Mouse (Mus musculus): Measurements from ENCODE around the gene Gm3402. TPM values are rescaled to one million over a fixed set of nuclear protein-coding genes. Genes with fewer than 3 reads are reported as not detected.

The Gm3402 gene
- not detected for polyA plus RNA-seq (2014; fragmentation: Illumina TruSeq; extraction: RNeasy Lipid Tissue Mini Kit (QIAGEN cat#74804); ENCODE audit: low read depth, low replicate concordance)

DNA sequence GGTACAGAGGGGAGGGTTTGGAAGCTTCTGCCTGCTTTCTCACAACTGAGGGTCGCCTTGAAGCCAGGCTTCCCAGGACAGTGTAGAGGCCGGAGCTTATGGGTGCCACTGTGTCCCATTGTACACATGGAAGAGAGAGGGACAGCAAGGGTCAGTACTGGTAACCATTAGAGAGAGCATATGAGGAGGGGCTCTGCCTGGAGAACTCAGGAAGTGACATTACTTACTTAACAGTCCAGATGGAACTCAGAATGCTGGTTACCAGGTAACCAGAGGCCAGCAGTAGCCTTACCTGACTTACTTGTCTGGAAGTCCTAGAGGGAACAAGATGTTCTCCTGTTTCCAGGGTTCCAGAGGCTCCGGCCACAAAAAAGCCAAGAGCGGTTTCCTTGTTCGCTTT, at the start of gene Gm3402:
Gm3402 (plus strand) TSS at position 301 of the 400 bp plus-strand sequence.

DNA sequence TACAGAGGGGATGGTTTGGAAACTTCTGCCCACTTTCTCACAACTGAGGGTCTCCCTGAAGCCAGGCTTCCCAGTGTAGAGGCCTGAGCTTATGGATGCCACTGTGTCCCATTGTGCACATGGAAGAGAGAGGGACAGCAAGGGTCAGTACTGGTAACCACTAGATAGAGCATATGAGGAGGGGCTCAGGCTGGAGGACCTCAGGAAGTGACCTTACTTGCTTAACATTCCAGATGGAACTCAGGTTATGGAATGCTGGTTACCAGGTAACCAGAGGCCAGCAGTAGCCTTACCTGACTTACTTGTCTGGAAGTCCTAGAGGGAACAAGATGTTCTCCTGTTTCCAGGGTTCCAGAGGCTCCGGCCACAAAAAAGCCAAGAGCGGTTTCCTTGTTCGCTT, 32.3 kb upstream of the Gm3402 start, which contains the start of gene Gm6408:
Gm6408 (plus strand) TSS at position 301 of the 400 bp plus-strand sequence.

DNA sequence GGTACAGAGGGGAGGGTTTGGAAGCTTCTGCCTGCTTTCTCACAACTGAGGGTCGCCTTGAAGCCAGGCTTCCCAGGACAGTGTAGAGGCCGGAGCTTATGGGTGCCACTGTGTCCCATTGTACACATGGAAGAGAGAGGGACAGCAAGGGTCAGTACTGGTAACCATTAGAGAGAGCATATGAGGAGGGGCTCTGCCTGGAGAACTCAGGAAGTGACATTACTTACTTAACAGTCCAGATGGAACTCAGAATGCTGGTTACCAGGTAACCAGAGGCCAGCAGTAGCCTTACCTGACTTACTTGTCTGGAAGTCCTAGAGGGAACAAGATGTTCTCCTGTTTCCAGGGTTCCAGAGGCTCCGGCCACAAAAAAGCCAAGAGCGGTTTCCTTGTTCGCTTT, 22.9 kb upstream of the Gm3402 start, which contains the start of gene Gm6370:
Gm6370 (plus strand) TSS at position 301 of the 400 bp plus-strand sequence.

GRCm38 (mm10) chr5:146502099-146502498, 11.8 kb upstream of the Gm3402 start, which contains the start of gene 4930449I24Rik:
TSS of gene 4930449I24Rik (plus strand) at chr5:146502399.

DNA sequence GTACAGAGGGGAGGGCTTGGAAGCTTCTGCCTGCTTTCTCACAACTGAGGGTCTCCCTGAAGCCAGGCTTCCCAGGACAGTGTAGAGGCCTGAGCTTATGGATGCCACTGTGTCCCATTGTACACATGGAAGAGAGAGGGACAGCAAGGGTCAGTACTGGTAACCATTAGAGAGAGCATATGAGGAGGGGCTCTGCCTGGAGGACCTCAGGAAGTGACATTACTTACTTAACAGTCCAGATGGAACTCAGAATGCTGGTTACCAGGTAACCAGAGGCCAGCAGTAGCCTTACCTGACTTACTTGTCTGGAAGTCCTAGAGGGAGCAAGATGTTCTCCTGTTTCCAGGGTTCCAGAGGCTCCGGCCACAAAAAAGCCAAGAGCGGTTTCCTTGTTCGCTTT, 11.6 kb downstream of the Gm3402 start, which contains the start of gene Gm3404:
Gm3404 (plus strand) TSS at position 301 of the 400 bp plus-strand sequence.

GRCm38 (mm10) chr5:146537347-146537746, 23.4 kb downstream of the Gm3402 start, which contains the start of gene Gm3409:
TSS of gene Gm3409 (plus strand) at chr5:146537647.

GRCm38 (mm10) chr5:146555836-146556235, 41.9 kb downstream of the Gm3402 start, which contains the start of gene Gm3415:
TSS of gene Gm3415 (plus strand) at chr5:146556136.

Other genes starting within 250 kb of the Gm3402 start
- 9.4 TPM for gene Wasf3, start 129.1 kb upstream of the Gm3402 start, polyA plus RNA-seq (2014; fragmentation: Illumina TruSeq; extraction: RNeasy Lipid Tissue Mini Kit (QIAGEN cat#74804); ENCODE audit: low read depth, low replicate concordance)
- gene Gm6408, start 32.2 kb upstream of the Gm3402 start, polyA plus RNA-seq (2014; fragmentation: Illumina TruSeq; extraction: RNeasy Lipid Tissue Mini Kit (QIAGEN cat#74804); ENCODE audit: low read depth, low replicate concordance) = not detected
- gene Gm6370, start 22.8 kb upstream of the Gm3402 start, polyA plus RNA-seq (2014; fragmentation: Illumina TruSeq; extraction: RNeasy Lipid Tissue Mini Kit (QIAGEN cat#74804); ENCODE audit: low read depth, low replicate concordance) = not detected
- gene 4930449I24Rik, start 11.7 kb upstream of the Gm3402 start, polyA plus RNA-seq (2014; fragmentation: Illumina TruSeq; extraction: RNeasy Lipid Tissue Mini Kit (QIAGEN cat#74804); ENCODE audit: low read depth, low replicate concordance) = not detected
- gene Gm3404, start 11.7 kb downstream of the Gm3402 start, polyA plus RNA-seq (2014; fragmentation: Illumina TruSeq; extraction: RNeasy Lipid Tissue Mini Kit (QIAGEN cat#74804); ENCODE audit: low read depth, low replicate concordance) = not detected
- gene Gm3409, start 23.5 kb downstream of the Gm3402 start, polyA plus RNA-seq (2014; fragmentation: Illumina TruSeq; extraction: RNeasy Lipid Tissue Mini Kit (QIAGEN cat#74804); ENCODE audit: low read depth, low replicate concordance) = not detected
- gene Gm3415, start 42.0 kb downstream of the Gm3402 start, polyA plus RNA-seq (2014; fragmentation: Illumina TruSeq; extraction: RNeasy Lipid Tissue Mini Kit (QIAGEN cat#74804); ENCODE audit: low read depth, low replicate concordance) = not detected
- 0.36 TPM for gene Gpr12, start 71.1 kb downstream of the Gm3402 start, polyA plus RNA-seq (2014; fragmentation: Illumina TruSeq; extraction: RNeasy Lipid Tissue Mini Kit (QIAGEN cat#74804); ENCODE audit: low read depth, low replicate concordance)